Mouse (Mus musculus) embryonic fibroblast, embryonic 13.5 days (primary cell): ENCODE measurements at regions not wholly inside any gene's neighbourhood (a gene's known extent, or its start where the extent isn't known, plus 50 kb on each side); places are given as distances from the start of the nearest gene placed in this dataset.

Source experiments
- CTCF ChIP-seq: IDR thresholded peaks from 2 replicates; pipeline ENCODE4 v1.5.1; 2011; ENCODE audit warnings: mild to moderate bottlenecking, control low read depth, low read length, moderate library complexity, borderline replicate concordance; ENCODE audit not compliant: insufficient read depth
- POLR2A ChIP-seq: IDR thresholded peaks from 2 replicates; pipeline ENCODE4 v1.6.1; 2011; ENCODE audit warnings: low read depth, mild to moderate bottlenecking, control low read depth, low read length, moderate library complexity

- TF ChIP-seq CTCF, result peak; percentile 41; the same call in 1 of the 2 replicates
- no peak for TF ChIP-seq POLR2A
Measured at GRCm38 (mm10) chr15:6080714-6081635, 218.6 kb upstream of the Dab2 start.
